9 mouse cellular contexts compared by ENCODE assay signal in genomic region chr5:101669381-101669780, GRCm38 (mm10). TPM values are rescaled to one million over a fixed set of nuclear protein-coding genes. Genes with fewer than 3 reads are reported as not detected.
DNase-seq lines count a peak whose midpoint lies in the region; ATAC-seq and TF ChIP-seq lines count a peak whose summit lies in the region.
"Had no signal": no experiment of that assay in that cellular context is flagged by ENCODE, and none has a peak within 500 bp of the region (broad histone marks: within the 10 kb centered on the region; RNA-seq: fewer than 3 reads in every experiment).

No protein-coding gene starts in this region.

- no peaks in the 10 kb centered on the region for H3K9me3 ChIP-seq in liver, embryonic 11.5 days (ENCODE audit: control insufficient read depth, low read length)
- no peaks in the 10 kb centered on the region for H3K9me3 ChIP-seq in forebrain, postnatal 0 days (ENCODE audit: low read length)
- H3K9me3 ChIP-seq: limb, embryonic 15.5 days had no signal

- no peak for TF ChIP-seq POLR2A in liver, adult 2 months (IDR thresholded peaks at IDR 0.05; ENCODE audit: extremely low read depth, insufficient read depth, low read length)

- no peak for ATAC-seq in liver, embryonic 11.5 days (replicated peaks; ENCODE audit: low FRiP score)
- peak; percentile 67 for ATAC-seq in forebrain, postnatal 0 days

- H3K4me1 ChIP-seq in liver, adult 2 months (ENCODE audit: control insufficient read depth, insufficient read depth, low read length) = peaks cover 9% of the 10 kb centered on the region; the same call in 1 of the 2 replicates
- H3K4me1 ChIP-seq in liver, embryonic 11.5 days (replicated peaks; ENCODE audit: control insufficient read depth, insufficient read depth, low read length) = peaks cover 2% of the 10 kb centered on the region
- H3K4me1 ChIP-seq in forebrain, postnatal 0 days (ENCODE audit: insufficient read depth) = no peaks in the 10 kb centered on the region

- peaks cover 27% of the 10 kb centered on the region for H3K27me3 ChIP-seq in liver, adult 2 months (ENCODE audit: control insufficient read depth, insufficient read depth, low read length)
- H3K27me3 ChIP-seq in liver, embryonic 11.5 days (replicated peaks; ENCODE audit: control insufficient read depth, insufficient read depth, low read length) = peaks cover 55% of the 10 kb centered on the region
- H3K27me3 ChIP-seq in forebrain, postnatal 0 days (ENCODE audit: insufficient read depth, low read length) = peaks cover 51% of the 10 kb centered on the region

- no peaks in the 10 kb centered on the region for H3K36me3 ChIP-seq in liver, adult 2 months (ENCODE audit: control insufficient read depth, insufficient read depth, low read length)
- no peaks in the 10 kb centered on the region for H3K36me3 ChIP-seq in liver, embryonic 11.5 days (ENCODE audit: control insufficient read depth, insufficient read depth, low read length)
- no peaks in the 10 kb centered on the region for H3K36me3 ChIP-seq in forebrain, postnatal 0 days (ENCODE audit: insufficient read depth)
- H3K36me3 ChIP-seq: limb, embryonic 15.5 days had no signal

- no peak overlapping the region for H3K4me3 ChIP-seq in liver, adult 2 months (ENCODE audit: insufficient read depth, low read depth, low read length)
- no peak overlapping the region for H3K4me3 ChIP-seq in liver, embryonic 11.5 days (ENCODE audit: low read depth, low read length)
- no peak overlapping the region for H3K4me3 ChIP-seq in forebrain, postnatal 0 days (ENCODE audit: low read depth, low read length)
- H3K4me3 ChIP-seq: limb, embryonic 15.5 days had no signal

- H3K9ac ChIP-seq in liver, adult 2 months (ENCODE audit: low read depth, low read length) = no peak overlapping the region
- H3K9ac ChIP-seq in liver, embryonic 11.5 days (ENCODE audit: low read depth, low read length) = no peak overlapping the region
- no peak overlapping the region for H3K9ac ChIP-seq in forebrain, postnatal 0 days
- H3K9ac ChIP-seq: limb, embryonic 15.5 days had no signal

- no peak overlapping the region for H3K27ac ChIP-seq in liver, adult 2 months (replicated peaks; ENCODE audit: insufficient read depth, low read depth, low read length)
- no peak overlapping the region for H3K27ac ChIP-seq in liver, embryonic 11.5 days (ENCODE audit: low read depth, low read length)
- H3K27ac ChIP-seq in forebrain, postnatal 0 days (ENCODE audit: low read depth, low read length) = no peak overlapping the region
- H3K27ac ChIP-seq: limb, embryonic 15.5 days had no signal

- TF ChIP-seq CTCF in liver, adult 2 months (IDR thresholded peaks at IDR 0.05; ENCODE audit: low read depth, low read length) = peak; percentile 36; the same call in 1 of the 2 replicates
- TF ChIP-seq CTCF in forebrain, postnatal 0 days (IDR thresholded peaks at IDR 0.05; ENCODE audit: low read depth) = peak; percentile 88

- no peak overlapping the region for H3K4me2 ChIP-seq in liver, embryonic 11.5 days
- H3K4me2 ChIP-seq in forebrain, postnatal 0 days (ENCODE audit: low read depth) = peak overlapping the region; percentile 23; the same call in 1 of the 2 replicates
- H3K4me2 ChIP-seq: limb, embryonic 15.5 days had no signal

- no peaks in the 10 kb centered on the region for H3K79me2 ChIP-seq in liver, adult 2 months (ENCODE audit: control insufficient read depth, insufficient read depth, low read length)

- DNase-seq in adrenal gland, postnatal 14 days = peak; percentile 41
- DNase-seq in adrenal gland, postnatal 4 days (ENCODE audit: low spot score in 2 of 2) = no peak
- DNase-seq in liver, adult 2 months (ENCODE audit: extremely low read depth, low read depth, low spot score) = peak; percentile 42
- no peak for DNase-seq in liver, embryonic 11.5 days (ENCODE audit: low spot score)
- peak; percentile 82 for DNase-seq in forebrain, postnatal 0 days
- DNase-seq in mesoderm, embryonic 11.5 days (ENCODE audit: low read depth, low spot score) = peak; percentile 77
- no peak for DNase-seq in thymus, adult 18-20 months
- DNase-seq in ovary, postnatal 36 days (ENCODE audit: low spot score) = no peak

- WGBS in liver, adult 2 months = 4% methylated on average over 15 of the region's 15 CpGs
- WGBS in liver, embryonic 11.5 days = 4% methylated on average over 15 of the region's 15 CpGs
- 2% methylated on average over 15 of the region's 15 CpGs for WGBS in forebrain, postnatal 0 days

RNA-seq across cellular contexts. Expression of gene Nkx6-1, which starts 4.6 kb away (rescaled TPM):
- total RNA-seq in adrenal gland, postnatal 14 days (2021) = 0.15 TPM in 1 of 2 replicates, not detected in the other
- 1 to 10 TPM in 1 of 2 experiments, not detected in 1; 1.8 TPM for total RNA-seq in adrenal gland, postnatal 4 days (2021)
- not detected in 2 replicates for total RNA-seq in liver, adult 2 months (2014; rRNA removed)
- polyA plus RNA-seq in liver, adult 2 months (2012; rRNA removed) = not detected in 2 replicates
- polyA plus RNA-seq in liver, embryonic 11.5 days (2014; fragmentation: Nextera tagmentation; extraction: Ambion mirVana) = 0.37 and 0.60 TPM in 2 replicates
- total RNA-seq in forebrain, postnatal 0 days (2014; rRNA removed) = 0.24 TPM in 1 of 2 replicates, not detected in the other
- polyA plus RNA-seq in forebrain, postnatal 0 days (2015; fragmentation: Nextera tagmentation; extraction: Ambion mirVana) = 0.10 and 0.29 TPM in 2 replicates

Comparison
In these comparisons a context has a peak if more than half of its experiments do, and no peak if none do; other contexts are left out.
1. DNase-seq: peak in adrenal gland, postnatal 14 days (single experiment), liver, adult 2 months (single experiment), forebrain, postnatal 0 days (single experiment) and mesoderm, embryonic 11.5 days (single experiment); none in adrenal gland, postnatal 4 days (0 of 2), liver, embryonic 11.5 days (single experiment), thymus, adult 18-20 months (0 of 2) and ovary, postnatal 36 days (single experiment).